Mouse (Mus musculus) heart, embryonic 15.5 days (tissue): ENCODE data around the gene Pik3c2a. TPM values are rescaled to one million over a fixed set of nuclear protein-coding genes. Genes with fewer than 3 reads are reported as not detected.
A peak's percentile ranks its signal among the peaks of the same experiment; 100 is the strongest.

ENCODE experiments used
- ATAC-seq: fragments of 200-750 bp; cut with Nextera tagmentation; replicated peaks from 2 replicates; pipeline ENCODE4 v1.8.0; 2017; ENCODE audit warnings: low read depth, moderate TSS enrichment; ENCODE audit not compliant: insufficient number of reproducible peaks, insufficient read depth, low FRiP score
- H3K27ac ChIP-seq: fragments of 300-500 bp; sonication (generic); 2 replicates; pipeline ENCODE4 v1.5.1; 2015; ENCODE audit warnings: mild to moderate bottlenecking, inconsistent platforms
- H3K27me3 ChIP-seq: fragments of 300-500 bp; sonication (generic); 2 replicates; pipeline ENCODE4 v1.6.1; 2015; ENCODE audit warnings: inconsistent platforms
- H3K36me3 ChIP-seq: fragments of 300-500 bp; sonication (generic); 2 replicates; pipeline ENCODE4 v1.6.1; 2015; ENCODE audit warnings: mild to moderate bottlenecking, inconsistent platforms
- H3K4me1 ChIP-seq: fragments of 300-500 bp; sonication (generic); replicated peaks from 2 replicates; pipeline ENCODE4 v1.6.1; 2015; ENCODE audit warnings: inconsistent platforms
- H3K4me2 ChIP-seq: fragments of 300-500 bp; sonication (generic); 2 replicates; pipeline ENCODE4 v1.6.1; 2015; ENCODE audit warnings: inconsistent platforms, mild to moderate bottlenecking, moderate library complexity
- H3K4me3 ChIP-seq: fragments of 300-500 bp; sonication (generic); 2 replicates; pipeline ENCODE4 v1.5.1; 2015; ENCODE audit warnings: mild to moderate bottlenecking, inconsistent platforms
- H3K9ac ChIP-seq: fragments of 300-500 bp; sonication (generic); 2 replicates; pipeline ENCODE4 v1.6.1; 2015; ENCODE audit warnings: mild to moderate bottlenecking, inconsistent platforms
- H3K9me3 ChIP-seq: fragments of 300-500 bp; sonication (generic); replicated peaks from 2 replicates; pipeline ENCODE4 v1.6.1; 2016; ENCODE audit warnings: inconsistent platforms
- WGBS: fragments of 180-500 bp; shearing (Covaris S2); methylation state at CpG from one replicate; pipeline ENCODE4 v1.1.7; 2015; ENCODE audit warnings: mixed read lengths; 5-methylcytosine and 5-hydroxymethylcytosine counted together
- polyA plus RNA-seq: library from polyadenylated mRNA; unstranded; fragments of >200 nt; fragmentation: Nextera tagmentation; extraction: Ambion mirVana; gene quantifications from 2 replicates; pipeline ENCODE4 v1.2.1, GENCODE M21; 2015

Gene Pik3c2a
- polyA plus RNA-seq, 1 experiment from 2014 or later, result 14.7 TPM

DNA sequence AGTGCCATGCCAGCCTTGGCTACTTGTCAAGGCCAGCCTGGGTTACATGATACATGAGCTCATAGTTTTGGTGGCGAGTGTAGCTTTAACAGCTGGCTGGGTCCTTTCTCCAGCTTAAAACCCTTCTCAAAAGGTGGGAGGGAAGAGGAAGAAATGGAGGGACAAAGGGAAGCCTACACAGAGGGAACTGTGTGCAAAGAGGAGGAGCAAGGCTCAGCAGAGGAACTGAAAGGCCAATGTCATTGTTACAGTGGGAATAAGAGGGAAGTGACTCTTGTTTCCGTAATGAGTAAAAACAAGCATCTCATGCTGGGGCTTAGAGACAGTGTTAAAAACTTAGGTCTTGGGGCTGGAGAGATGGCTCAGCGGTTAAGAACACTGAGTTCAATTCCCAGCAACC lies 3.4 kb upstream of the Pik3c2a start:
- H3K4me2 ChIP-seq, result no peak overlapping the region
- WGBS, result 86% methylated on average over 3 of the region's 3 CpGs
- H3K9me3 ChIP-seq, result no peaks in the 10 kb centered on the region
- H3K27me3 ChIP-seq, result no peaks in the 10 kb centered on the region
- no peak overlapping the region for H3K9ac ChIP-seq
- H3K4me3 ChIP-seq, result no peak overlapping the region
- H3K4me1 ChIP-seq, result peaks cover 23% of the 10 kb centered on the region
- no peaks in the 10 kb centered on the region for H3K36me3 ChIP-seq
- no peak overlapping the region for H3K27ac ChIP-seq
- ATAC-seq, result no peak

DNA sequence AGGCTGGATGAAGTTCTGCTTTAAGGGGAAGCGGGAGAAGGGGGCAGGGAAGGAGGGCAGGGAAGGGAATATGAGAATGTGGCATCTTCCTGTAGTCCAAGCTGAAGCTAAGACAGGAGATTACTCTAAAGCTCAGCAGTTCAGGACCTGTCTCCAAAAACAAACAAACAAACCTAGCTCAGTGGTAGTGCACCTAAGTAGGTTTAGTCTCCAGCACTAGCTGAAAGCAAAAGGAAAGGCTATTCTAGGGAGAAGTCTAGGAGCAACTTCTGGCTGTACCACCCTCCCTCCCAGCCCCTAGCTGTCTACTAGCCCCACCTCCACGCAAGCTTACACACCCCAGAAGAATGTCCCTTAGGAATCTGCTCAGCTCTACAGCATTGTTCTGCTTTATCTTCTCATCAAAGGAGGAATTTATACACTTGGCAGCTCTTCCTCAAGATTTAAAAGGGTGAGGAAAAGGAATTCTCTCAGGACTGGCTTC lies 1.1 kb upstream of the Pik3c2a start:
- WGBS, result 2% methylated on average over 2 of the region's 2 CpGs
- H3K9me3 ChIP-seq, result no peaks in the 10 kb centered on the region
- no peaks in the 10 kb centered on the region for H3K27me3 ChIP-seq
- H3K36me3 ChIP-seq, result no peaks in the 10 kb centered on the region
- H3K4me1 ChIP-seq, result peaks cover 26% of the 10 kb centered on the region
- H3K4me3 ChIP-seq, result peak overlapping the region; percentile 97
- H3K9ac ChIP-seq, result peak overlapping the region; percentile 69
- ATAC-seq, result peak; percentile 38; the same call in 1 of the 2 replicates
- peak overlapping the region; percentile 93 for H3K27ac ChIP-seq
- H3K4me2 ChIP-seq, result peak overlapping the region; percentile 97

DNA sequence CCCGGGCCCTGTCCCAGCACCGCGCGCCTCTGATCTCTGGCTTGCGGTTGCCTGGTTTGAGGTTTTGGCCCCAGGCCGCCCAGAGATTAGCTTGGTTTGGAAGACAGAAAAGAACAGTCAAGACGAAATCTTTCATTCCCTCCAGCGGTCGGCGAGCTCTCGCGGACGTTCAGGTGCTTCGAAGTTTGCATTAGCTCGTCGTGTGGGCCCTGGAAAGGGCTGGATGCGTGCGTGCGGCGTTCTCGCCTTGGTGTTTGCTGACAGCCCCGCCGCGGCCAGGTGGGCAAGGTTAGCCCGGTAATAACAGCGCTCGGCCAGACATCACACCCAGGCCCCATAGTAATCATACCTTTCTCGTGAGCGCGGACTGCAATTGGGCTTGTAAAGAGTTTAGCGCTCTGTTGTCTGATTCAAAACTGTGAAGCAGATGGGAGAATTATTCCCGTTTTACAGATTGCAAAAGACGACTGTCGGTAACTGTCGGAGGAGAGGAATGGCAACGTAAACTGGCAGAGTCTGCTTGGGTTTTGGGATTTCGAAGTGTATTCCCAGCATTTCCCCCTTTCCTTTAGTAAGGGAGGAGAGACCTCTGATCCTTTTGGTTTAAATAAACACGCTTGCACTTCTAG lies 562 bp upstream of the Pik3c2a start:
- Histone ChIP-seq H3K4me2 (peak overlapping the region; percentile 97), H3K9ac (peak overlapping the region; percentile 69), H3K27ac (peak overlapping the region; percentile 93), H3K27me3 (no peaks in the 10 kb centered on the region), H3K36me3 (no peaks in the 10 kb centered on the region), H3K4me3 (peak overlapping the region; percentile 97), H3K9me3 (no peaks in the 10 kb centered on the region), H3K4me1 (peaks cover 26% of the 10 kb centered on the region)
- under 1% methylated on average over 38 of the region's 38 CpGs for WGBS
- ATAC-seq, result peak; percentile 24

DNA sequence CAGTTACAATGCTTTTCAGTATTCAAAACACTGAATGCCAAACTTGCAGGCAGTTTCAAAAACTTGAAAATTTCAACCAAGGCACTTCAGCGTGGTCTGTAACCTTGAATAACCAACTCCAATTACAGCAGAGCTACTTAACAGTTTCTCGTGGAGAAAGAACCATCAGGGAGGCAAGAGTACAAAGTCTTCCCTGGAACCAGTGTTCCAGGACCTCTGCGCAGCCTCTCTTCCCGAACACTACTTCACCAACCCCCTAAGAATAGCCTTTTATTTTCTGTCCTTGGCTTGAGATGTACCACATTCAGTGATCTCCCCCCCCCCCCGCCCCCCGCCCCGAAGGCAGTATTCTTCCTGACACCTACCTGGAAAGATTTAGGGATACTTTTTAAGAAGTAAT lies 1.0 kb downstream of the Pik3c2a start:
- Histone ChIP-seq H3K9me3 (no peaks in the 10 kb centered on the region), H3K36me3 (peaks cover 3% of the 10 kb centered on the region; the same call in 1 of the 2 replicates), H3K4me2 (peak overlapping the region; percentile 97), H3K4me1 (peaks cover 26% of the 10 kb centered on the region), H3K27me3 (no peaks in the 10 kb centered on the region), H3K9ac (peak overlapping the region; percentile 94), H3K27ac (peak overlapping the region; percentile 93), H3K4me3 (peak overlapping the region; percentile 97)
- no peak for ATAC-seq
- WGBS, result 4% methylated on average over 7 of the region's 7 CpGs

DNA sequence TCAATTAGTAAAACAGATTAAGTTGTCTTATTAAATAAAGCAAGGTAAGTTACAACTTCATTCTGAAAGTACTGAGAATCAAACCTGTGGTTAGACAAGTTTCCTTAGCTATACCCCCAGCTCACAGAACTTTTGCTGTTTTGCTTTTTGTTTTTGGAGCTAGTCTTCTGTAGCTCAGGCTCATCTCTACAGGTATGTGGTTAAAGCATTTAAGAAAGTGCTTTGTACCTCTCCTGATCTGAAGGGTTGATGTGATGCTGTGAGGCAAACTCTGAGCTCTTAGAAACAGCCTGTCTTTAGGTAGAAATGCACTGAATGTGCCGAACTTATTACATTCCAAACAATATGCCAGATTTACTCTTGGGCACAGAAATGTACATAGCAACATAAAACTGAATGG lies 1.9 kb downstream of the Pik3c2a start:
- ATAC-seq, result no peak
- peaks cover 26% of the 10 kb centered on the region for H3K4me1 ChIP-seq
- 77% methylated on average over 1 of the region's 1 CpGs for WGBS
- H3K27ac ChIP-seq, result no peak overlapping the region
- H3K4me2 ChIP-seq, result peak overlapping the region; percentile 97; the same call in 1 of the 2 replicates
- peaks cover 3% of the 10 kb centered on the region; the same call in 1 of the 2 replicates for H3K36me3 ChIP-seq
- no peak overlapping the region for H3K9ac ChIP-seq
- H3K27me3 ChIP-seq, result no peaks in the 10 kb centered on the region
- no peak overlapping the region for H3K4me3 ChIP-seq
- no peaks in the 10 kb centered on the region for H3K9me3 ChIP-seq

DNA sequence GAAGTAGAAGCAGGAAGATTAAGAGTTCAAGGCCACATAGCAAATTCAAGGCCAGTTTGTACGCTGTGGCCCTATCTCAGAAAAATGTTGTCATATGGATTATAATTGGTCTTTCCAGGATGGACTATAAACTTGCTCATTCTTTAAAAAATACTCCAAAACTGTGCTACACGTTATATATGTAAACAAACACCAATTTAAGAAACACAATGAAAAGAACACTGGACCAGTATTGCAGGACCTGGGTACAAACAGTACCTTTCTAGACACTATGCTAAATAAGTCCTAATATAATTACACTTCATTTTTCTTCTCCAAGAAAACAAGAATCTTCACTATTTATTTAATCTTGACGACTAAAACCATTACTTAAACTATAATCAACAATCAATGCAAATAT lies 11.6 kb downstream of the Pik3c2a start:
- no peak overlapping the region for H3K9ac ChIP-seq
- no peaks in the 10 kb centered on the region for H3K27me3 ChIP-seq
- H3K4me3 ChIP-seq, result no peak overlapping the region
- no peak overlapping the region for H3K27ac ChIP-seq
- 86% methylated on average over 3 of the region's 3 CpGs for WGBS
- peaks cover 10% of the 10 kb centered on the region for H3K4me1 ChIP-seq
- no peaks in the 10 kb centered on the region for H3K36me3 ChIP-seq
- no peaks in the 10 kb centered on the region for H3K9me3 ChIP-seq
- no peak for ATAC-seq
- no peak overlapping the region for H3K4me2 ChIP-seq

DNA sequence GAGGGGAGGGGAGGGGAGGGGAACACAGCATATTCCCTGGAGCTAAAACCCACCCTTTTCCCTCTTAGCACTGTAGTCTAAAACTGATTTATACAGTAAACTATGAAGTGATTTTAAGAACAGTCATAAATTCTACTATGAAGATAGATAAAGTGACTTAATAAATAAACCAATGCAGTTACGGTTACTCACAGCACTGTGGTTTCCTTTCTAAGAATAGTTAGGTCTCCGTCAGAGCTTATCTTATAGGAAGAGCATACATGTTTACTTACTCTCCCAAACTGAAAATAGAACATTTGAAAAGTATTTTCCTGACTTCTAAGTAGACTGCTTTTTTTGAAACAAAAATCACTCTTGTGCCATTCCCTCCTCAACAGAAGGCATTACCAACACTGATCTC lies 12.3 kb downstream of the Pik3c2a start:
- no peaks in the 10 kb centered on the region for H3K27me3 ChIP-seq
- no peaks in the 10 kb centered on the region for H3K36me3 ChIP-seq
- H3K27ac ChIP-seq, result no peak overlapping the region
- peaks cover 11% of the 10 kb centered on the region for H3K4me1 ChIP-seq
- no peak overlapping the region for H3K9ac ChIP-seq
- H3K4me3 ChIP-seq, result no peak overlapping the region
- 19% methylated on average over 2 of the region's 2 CpGs for WGBS
- no peaks in the 10 kb centered on the region for H3K9me3 ChIP-seq
- ATAC-seq, result no peak
- no peak overlapping the region for H3K4me2 ChIP-seq

DNA sequence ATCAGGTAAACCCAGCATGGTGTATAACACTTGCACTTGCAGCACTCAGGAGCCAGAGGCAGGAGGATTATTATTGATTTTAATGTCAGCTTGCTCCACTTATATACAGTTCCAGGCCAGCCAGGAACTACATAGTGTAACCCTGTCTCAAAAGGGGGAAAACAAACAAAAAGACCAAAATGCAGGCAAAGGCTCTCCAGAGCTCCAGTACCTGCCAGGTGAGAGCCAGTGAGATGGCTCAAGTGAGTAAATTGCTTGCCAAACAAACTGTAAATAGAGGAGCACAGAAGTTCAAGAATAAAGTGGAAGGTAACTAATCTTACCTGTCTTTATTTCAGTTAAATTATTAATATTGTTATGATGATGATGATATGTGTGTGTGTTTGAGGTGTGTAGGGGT lies 16.0 kb downstream of the Pik3c2a start:
- Histone ChIP-seq H3K36me3 (no peaks in the 10 kb centered on the region), H3K4me3 (no peak overlapping the region), H3K9ac (no peak overlapping the region), H3K27ac (no peak overlapping the region), H3K27me3 (no peaks in the 10 kb centered on the region), H3K4me2 (no peak overlapping the region), H3K9me3 (no peaks in the 10 kb centered on the region), H3K4me1 (peaks cover 13% of the 10 kb centered on the region)
- ATAC-seq, result no peak

DNA sequence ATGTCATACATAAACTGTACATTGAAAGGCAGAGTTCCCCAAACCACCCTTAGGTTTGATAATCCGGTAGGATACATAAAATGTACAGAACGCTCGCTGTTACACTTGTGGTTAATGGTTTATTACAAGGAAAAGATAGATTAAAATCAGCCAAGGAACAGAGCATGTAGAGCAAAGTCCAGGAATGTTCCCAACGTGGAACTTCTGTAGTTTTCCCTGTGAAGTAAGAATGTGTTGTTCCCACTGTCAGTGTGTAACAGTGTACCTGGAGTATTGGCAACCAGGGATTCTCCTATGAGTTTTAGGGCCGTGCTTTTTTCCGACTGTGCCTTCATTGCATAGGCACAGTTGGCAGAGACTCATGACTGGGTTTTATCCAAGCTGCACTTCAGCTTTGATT lies 17.5 kb downstream of the Pik3c2a start:
- no peaks in the 10 kb centered on the region for H3K9me3 ChIP-seq
- H3K4me1 ChIP-seq, result peaks cover 8% of the 10 kb centered on the region; the same call in 1 of the 2 replicates
- no peak overlapping the region for H3K4me2 ChIP-seq
- H3K9ac ChIP-seq, result no peak overlapping the region
- H3K27ac ChIP-seq, result no peak overlapping the region
- no peaks in the 10 kb centered on the region for H3K27me3 ChIP-seq
- H3K4me3 ChIP-seq, result no peak overlapping the region
- no peaks in the 10 kb centered on the region for H3K36me3 ChIP-seq
- WGBS, result 78% methylated on average over 6 of the region's 6 CpGs
- ATAC-seq, result no peak

DNA sequence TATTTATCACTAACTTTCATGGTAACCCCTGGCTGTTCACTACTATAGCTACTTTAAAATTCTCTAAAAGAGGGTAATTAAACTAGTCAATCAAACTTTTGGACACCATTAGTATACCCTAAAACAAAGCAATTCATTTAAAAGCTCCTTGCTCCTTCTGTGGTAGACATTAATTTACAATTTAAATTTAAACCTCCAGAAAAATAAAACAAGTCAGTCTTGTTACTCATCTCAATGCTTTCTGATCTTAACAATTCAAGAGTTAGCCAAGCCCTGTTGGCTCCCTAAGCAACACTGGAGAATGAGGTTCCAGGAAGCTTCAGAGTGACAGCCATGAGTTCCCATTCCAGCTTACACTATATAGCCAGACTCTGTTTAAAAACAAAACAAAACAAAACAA lies 22.2 kb downstream of the Pik3c2a start:
- Histone ChIP-seq H3K9ac (no peak overlapping the region), H3K36me3 (peaks cover 12% of the 10 kb centered on the region), H3K4me1 (0 out of 2 replicates have a peak, but pooled peaks cover 3% of the 10 kb centered on the region)

DNA sequence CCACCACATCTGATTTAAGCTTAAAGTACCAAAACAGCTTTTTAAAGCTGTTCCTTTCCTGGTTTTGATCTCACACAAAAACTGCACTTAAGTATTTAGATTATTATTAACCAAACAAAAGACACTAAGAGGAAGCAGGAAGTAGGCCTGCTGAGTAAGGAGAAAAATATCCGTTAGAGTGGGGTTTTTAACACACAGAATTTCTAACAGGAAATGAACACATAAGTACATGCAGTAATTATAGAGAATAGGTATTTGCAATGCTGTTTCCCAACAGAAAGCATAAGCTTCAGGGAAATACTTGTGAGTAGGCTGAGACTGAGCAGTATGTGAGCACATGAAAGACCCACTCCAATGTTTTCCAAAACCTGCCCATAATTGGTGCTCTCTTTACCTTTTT lies 33.8 kb downstream of the Pik3c2a start:
- Histone ChIP-seq H3K36me3 (no peaks in the 10 kb centered on the region), H3K9me3 (no peaks in the 10 kb centered on the region), H3K27ac (0 out of 2 replicates have a peak overlapping the region, but pooled peaks have one; percentile 13), H3K4me3 (no peak overlapping the region), H3K4me2 (no peak overlapping the region), H3K27me3 (no peaks in the 10 kb centered on the region), H3K4me1 (no peaks in the 10 kb centered on the region), H3K9ac (no peak overlapping the region)
- ATAC-seq, result no peak
- 57% methylated on average over 1 of the region's 1 CpGs for WGBS

More for the DNA sequence above, 22.2 kb downstream of the Pik3c2a start:
- H3K27me3 ChIP-seq, result no peaks in the 10 kb centered on the region
- no peaks in the 10 kb centered on the region for H3K9me3 ChIP-seq
- no peak overlapping the region for H3K4me3 ChIP-seq
- H3K27ac ChIP-seq, result no peak overlapping the region
- no peak for ATAC-seq
- H3K4me2 ChIP-seq, result no peak overlapping the region

DNA sequence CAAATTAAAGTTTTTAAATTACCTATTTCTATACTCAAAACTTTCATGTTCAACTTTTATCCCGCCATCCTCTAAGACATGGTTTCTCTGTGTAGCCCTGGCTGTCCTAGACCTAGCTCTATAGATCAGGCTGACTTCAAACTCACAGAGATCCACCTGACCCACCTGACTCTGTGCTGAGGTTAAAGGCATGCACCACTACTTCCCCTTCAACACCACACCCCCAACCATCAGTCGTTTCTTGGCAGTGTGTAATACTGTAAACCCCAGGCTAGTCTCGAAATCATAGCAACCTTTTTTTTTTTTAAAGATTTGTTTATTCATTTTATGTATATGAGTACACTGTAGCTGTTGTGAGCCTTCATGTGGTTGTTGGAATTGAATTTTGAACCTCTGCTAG lies 50.9 kb downstream of the Pik3c2a start:
- Histone ChIP-seq H3K4me3 (no peak overlapping the region), H3K27ac (no peak overlapping the region), H3K9me3 (no peaks in the 10 kb centered on the region), H3K9ac (no peak overlapping the region), H3K4me2 (no peak overlapping the region), H3K27me3 (no peaks in the 10 kb centered on the region), H3K4me1 (no peaks in the 10 kb centered on the region), H3K36me3 (no peaks in the 10 kb centered on the region; the same call in 1 of the 2 replicates)
- ATAC-seq, result no peak
- WGBS, result 77% methylated on average over 3 of the region's 3 CpGs
